Mouse (Mus musculus) common myeloid progenitor, adult 5-6 weeks (primary cell): Measurements from ENCODE around the gene Rnf34. TPM values are rescaled to one million over a fixed set of nuclear protein-coding genes. Genes with fewer than 3 reads are reported as not detected.
A peak's percentile ranks its signal among the peaks of the same experiment; 100 is the strongest.

Experiments
- ATAC-seq: replicated peaks from 2 replicates; pipeline ENCODE4 v1.8.0; 2016; ENCODE audit warnings: low read depth, mild to moderate bottlenecking, moderate TSS enrichment, inconsistent platforms; ENCODE audit not compliant: poor library complexity, severe bottlenecking
- total RNA-seq: library from RNA; stranded (forward); fragments of 200-1000, 187-1606 nt; gene quantifications from 2 replicates; pipeline ENCODE4 v1.2.3, GENCODE M21; 2017

The Rnf34 gene
- total RNA-seq, result 15.3 and 23.0 TPM in 2 replicates

GRCm38 (mm10) chr5:122849521-122850318 is at the start of gene Rnf34:
Rnf34 (plus strand) TSS chr5:122850048.
- ATAC-seq, result peak; percentile 97

- ATAC-seq, result no peak
Measured at GRCm38 (mm10) chr5:122800345-122801010, 49.4 kb upstream of the Rnf34 start.

- no peak for ATAC-seq
Measured at GRCm38 (mm10) chr5:122801684-122802083, 48.2 kb upstream of the Rnf34 start.

GRCm38 (mm10) chr5:122802706-122803105 is 47.1 kb upstream of the Rnf34 start:
- ATAC-seq, result no peak

- ATAC-seq, result no peak
Measured at GRCm38 (mm10) chr5:122805503-122805902, 44.3 kb upstream of the Rnf34 start.

DNA sequence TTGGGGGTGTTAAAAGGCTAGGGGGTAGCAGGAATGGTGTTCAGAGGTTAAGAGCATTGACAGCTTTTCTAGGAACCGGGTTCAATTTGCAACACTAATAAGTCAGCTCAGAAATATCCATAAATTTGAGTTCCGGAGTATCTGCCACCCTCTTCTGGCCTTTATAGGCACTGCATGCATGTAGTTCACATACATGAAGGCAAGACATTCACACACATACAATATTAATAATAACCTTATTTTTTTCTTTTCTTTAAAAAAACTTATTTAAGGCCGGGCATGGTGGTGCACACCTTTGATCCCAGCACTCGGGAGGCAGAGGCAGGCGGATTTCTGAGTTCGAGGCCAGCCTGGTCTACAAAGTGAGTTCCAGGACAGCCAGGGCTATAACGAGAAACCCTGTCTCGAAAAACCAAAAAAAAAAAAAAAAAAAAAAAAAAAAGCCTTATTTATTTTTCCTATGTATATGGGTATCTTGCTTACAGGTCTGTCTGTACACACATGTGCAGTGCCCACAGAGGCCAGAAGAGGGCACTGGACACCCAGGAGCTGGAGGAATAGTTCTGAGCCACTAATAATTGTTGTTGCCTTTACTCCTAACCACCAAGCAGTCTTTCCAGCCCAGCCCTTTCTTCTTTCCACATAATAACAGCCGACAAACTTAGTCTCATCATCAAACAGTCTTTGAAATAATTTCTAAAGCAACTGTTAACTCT is 38.3 kb upstream of the Rnf34 start:
- peak; percentile 94 for ATAC-seq

GRCm38 (mm10) chr5:122812699-122813098 is 37.1 kb upstream of the Rnf34 start:
- ATAC-seq, result no peak

DNA sequence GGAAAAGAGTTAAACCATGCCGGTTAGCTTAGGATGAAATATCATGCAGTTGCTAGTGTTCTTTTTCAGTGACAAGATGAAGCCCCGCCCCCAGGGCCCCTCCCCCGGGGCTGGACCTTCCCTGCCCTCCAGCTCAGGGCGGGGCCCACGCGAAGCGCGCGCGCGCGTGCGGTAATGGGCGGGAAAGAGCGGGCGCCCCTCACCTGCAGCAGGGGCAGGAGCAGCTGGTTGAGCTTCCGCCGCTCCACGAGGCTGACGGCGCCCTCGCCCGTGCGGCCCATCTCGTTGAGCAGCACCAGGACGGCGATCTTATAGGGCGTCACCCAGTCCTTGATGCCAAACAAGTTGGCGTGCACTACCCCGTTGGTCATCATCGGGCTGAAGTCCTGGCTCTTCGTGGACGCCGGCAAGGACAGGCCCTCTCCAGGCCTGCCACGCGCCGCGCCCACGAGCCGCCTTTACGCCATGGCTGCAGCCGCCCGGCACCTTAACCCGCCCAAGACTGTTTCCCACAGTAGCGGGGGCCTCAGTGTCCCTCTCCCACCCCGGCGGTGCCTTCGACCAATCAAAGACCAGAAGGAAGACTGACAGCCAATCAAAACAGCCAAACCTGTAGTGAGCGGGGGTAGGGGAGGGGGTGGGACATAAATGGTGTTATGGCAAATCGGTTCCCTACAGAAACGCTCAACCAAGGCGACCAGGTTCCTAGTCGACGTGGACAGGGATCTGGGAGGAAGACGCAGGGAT is 28.9 kb upstream of the Rnf34 start, which contains the start of gene Anapc5:
TSS of gene Anapc5 (minus strand) at position 563 of the 747 bp plus-strand sequence.
- peak; percentile 97 for ATAC-seq

- peak; percentile 43 for ATAC-seq
Measured at GRCm38 (mm10) chr5:122821524-122821885, 28.3 kb upstream of the Rnf34 start.

- no peak for ATAC-seq
Measured at GRCm38 (mm10) chr5:122822441-122822840, 27.4 kb upstream of the Rnf34 start.

DNA sequence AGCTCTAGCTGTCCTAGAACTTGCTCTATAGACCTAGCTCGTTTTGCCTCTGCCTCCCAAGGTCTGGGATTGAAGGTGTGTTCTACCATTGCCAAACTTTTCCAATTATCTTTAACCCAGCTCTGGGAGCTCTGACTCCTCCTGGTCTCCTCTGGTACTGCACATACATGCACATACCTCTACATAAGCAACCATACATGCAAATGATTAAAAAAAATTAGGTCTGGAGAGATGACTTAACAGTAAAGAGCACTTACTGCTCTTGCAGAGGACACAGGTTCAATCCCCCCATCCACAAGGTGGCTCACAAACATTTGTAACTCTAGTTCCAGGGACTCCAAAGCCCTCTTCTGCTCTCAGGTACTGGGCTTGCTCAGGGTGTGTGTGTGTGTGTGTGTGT is 25.9 kb upstream of the Rnf34 start:
- no peak for ATAC-seq

DNA sequence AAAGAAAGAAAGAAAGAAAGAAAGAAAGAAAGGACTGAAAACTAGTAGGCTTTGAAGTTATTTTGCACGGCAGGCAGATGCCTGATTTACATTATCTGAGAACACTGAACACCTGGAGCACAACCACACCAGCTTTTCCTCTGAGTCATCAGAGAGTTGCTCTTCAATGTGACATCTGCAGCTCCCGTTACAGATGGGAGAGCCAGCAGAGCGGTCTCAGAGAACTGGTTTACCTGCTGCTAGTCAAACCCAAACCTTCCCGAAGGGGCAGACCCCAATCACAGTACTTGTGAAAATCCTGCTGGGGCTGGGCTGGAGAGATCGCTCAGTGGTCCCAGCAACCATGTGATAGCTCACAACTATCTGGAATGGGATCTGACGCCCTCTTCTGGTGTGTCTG is 25.4 kb upstream of the Rnf34 start:
- no peak for ATAC-seq

GRCm38 (mm10) chr5:122825099-122825498 is 24.7 kb upstream of the Rnf34 start:
- no peak for ATAC-seq

- 0 out of 2 replicates have a peak, but pooled peaks have one; percentile 25 for ATAC-seq
Measured at GRCm38 (mm10) chr5:122832536-122832935, 17.3 kb upstream of the Rnf34 start.

DNA sequence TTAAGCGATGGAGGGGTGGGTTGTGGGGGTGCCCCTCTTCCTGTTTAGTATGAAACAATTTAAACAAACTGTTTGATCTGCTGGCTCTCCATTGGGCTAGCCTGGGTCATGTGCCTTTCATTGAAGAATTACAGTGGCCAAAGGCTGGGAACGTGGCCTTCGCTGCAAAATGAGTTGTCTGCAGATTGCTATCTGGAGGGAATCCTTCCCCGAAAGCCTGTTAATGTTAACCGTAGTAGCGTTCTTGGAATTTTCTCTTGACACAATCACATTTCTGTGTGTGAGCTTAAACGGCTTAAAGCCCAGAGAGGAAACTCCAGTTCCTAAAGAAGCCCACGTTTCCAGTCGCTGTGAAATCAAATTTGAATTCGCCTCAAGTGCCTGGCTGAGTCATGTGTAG is 16.9 kb upstream of the Rnf34 start:
- no peak for ATAC-seq

DNA sequence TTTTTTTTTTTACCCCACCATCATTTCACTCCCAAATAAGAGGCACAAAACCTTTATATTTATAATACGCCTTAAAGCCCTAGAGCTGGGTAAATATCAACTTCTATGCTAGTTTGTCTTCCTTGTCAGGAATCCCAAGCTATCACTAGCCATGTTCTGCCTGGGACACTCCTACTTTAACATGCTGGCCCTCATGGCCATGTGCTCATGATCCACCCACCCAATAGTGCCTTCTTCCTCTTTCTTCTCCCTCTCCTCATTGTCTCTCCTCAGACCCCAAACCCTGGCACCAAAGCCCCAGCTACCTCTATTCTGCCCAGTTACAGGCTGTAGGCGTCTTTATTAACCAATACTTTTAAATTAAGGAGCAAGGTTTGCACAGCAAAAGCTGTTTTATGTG is 8.7 kb upstream of the Rnf34 start:
- ATAC-seq, result no peak

GRCm38 (mm10) chr5:122843799-122844198 is 6.0 kb upstream of the Rnf34 start:
- peak; percentile 60 for ATAC-seq

DNA sequence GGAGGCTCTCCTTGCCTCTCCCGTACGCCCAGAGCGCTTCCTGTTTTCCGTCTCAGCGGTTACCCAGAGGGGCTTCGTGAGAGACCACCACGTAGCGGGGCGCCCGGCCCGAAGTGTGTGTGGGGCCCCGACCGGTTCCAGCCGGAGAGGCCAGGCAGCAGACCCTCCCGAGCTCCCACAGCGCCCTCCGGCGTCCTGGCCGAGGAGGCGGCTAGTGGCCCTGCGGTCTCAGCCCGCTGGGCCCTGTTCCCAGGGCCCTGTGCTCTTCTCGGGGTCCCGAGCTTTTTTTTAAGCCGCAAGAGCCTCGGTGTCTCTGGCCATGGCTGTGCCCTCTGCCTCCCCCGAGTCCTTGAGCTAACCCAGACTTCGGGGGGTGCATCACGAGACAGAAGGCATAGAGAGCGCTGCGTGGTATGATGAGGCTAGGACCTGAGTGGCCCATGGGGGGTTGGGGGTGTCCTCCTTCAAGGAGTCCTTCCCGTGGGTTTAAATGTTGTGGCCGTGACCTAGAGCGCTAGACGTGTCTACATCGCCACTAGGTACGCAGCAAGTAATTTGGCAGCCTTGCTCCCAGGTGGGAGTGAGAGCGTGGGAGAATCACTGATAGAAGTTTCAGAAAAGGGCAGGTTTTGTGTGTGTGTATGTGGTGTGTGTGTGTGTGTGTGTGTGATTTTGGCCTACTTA is 613 bp downstream of the Rnf34 start:
- peak; percentile 50 for ATAC-seq

- ATAC-seq, result no peak
Measured at GRCm38 (mm10) chr5:122852611-122853010, 2.8 kb downstream of the Rnf34 start.

GRCm38 (mm10) chr5:122855858-122856257 is 6.0 kb downstream of the Rnf34 start:
- 0 out of 2 replicates have a peak, but pooled peaks have one; percentile 45 for ATAC-seq
